Mouse (Mus musculus): ENCODE data around the gene Tsfm. TPM values are rescaled to one million over a fixed set of nuclear protein-coding genes. Genes with fewer than 3 reads are reported as not detected.

Tsfm gene
- polyA plus RNA-seq, 1 experiment from 2014 or later = 43.9 TPM

- Histone ChIP-seq H3K9ac (no peak overlapping the region), H3K4me2 (no peak overlapping the region), H3K27ac (replicated peaks) (no peak overlapping the region), H3K36me3 (replicated peaks) (no peaks in the 10 kb centered on the region), H3K4me1 (replicated peaks) (peaks cover 30% of the 10 kb centered on the region), H3K4me3 (replicated peaks) (no peak overlapping the region), H3K9me3 (replicated peaks) (no peaks in the 10 kb centered on the region), H3K27me3 (peaks cover 19% of the 10 kb centered on the region)
- no peak for ATAC-seq (ENCODE audit: insufficient read depth)
- WGBS (ENCODE audit: insufficient replicate concordance) = 40% methylated on average over 7 of the region's 7 CpGs
Measured at GRCm38 (mm10) chr10:126972988-126973387, 57.7 kb downstream of the Tsfm start.

GRCm38 (mm10) chr10:126972051-126972725 is 58.5 kb downstream of the Tsfm start:
- 41% methylated on average over 13 of the region's 13 CpGs for WGBS (ENCODE audit: insufficient replicate concordance)
- ATAC-seq (ENCODE audit: insufficient read depth) = peak; percentile 70
- H3K4me2 ChIP-seq = no peak overlapping the region; the same call in 1 of the 2 replicates
- peaks cover 24% of the 10 kb centered on the region for H3K4me1 ChIP-seq (replicated peaks)
- no peak overlapping the region for H3K9ac ChIP-seq
- no peaks in the 10 kb centered on the region for H3K36me3 ChIP-seq (replicated peaks)
- H3K4me3 ChIP-seq (replicated peaks) = no peak overlapping the region
- H3K27ac ChIP-seq (replicated peaks) = peak overlapping the region; percentile 45; the same call in 1 of the 2 replicates
- H3K9me3 ChIP-seq (replicated peaks) = no peaks in the 10 kb centered on the region
- H3K27me3 ChIP-seq = peaks cover 19% of the 10 kb centered on the region

GRCm38 (mm10) chr10:126971363-126972050 is 59.1 kb downstream of the Tsfm start:
- H3K4me1 ChIP-seq (replicated peaks) = peaks cover 18% of the 10 kb centered on the region
- no peaks in the 10 kb centered on the region for H3K36me3 ChIP-seq (replicated peaks)
- WGBS (ENCODE audit: insufficient replicate concordance) = 33% methylated on average over 12 of the region's 12 CpGs
- ATAC-seq (ENCODE audit: insufficient read depth) = no peak
- no peak overlapping the region for H3K4me2 ChIP-seq
- no peaks in the 10 kb centered on the region for H3K9me3 ChIP-seq (replicated peaks)
- no peak overlapping the region for H3K4me3 ChIP-seq (replicated peaks)
- H3K9ac ChIP-seq = no peak overlapping the region
- H3K27ac ChIP-seq (replicated peaks) = peak overlapping the region; percentile 63
- peaks cover 13% of the 10 kb centered on the region for H3K27me3 ChIP-seq

GRCm38 (mm10) chr10:126963821-126964220 is 66.8 kb downstream of the Tsfm start:
- H3K9ac ChIP-seq = no peak overlapping the region
- ATAC-seq (ENCODE audit: insufficient read depth) = no peak
- 70% methylated on average over 8 of the region's 8 CpGs for WGBS (ENCODE audit: insufficient replicate concordance)
- no peak overlapping the region for H3K4me2 ChIP-seq
- H3K9me3 ChIP-seq (replicated peaks) = no peaks in the 10 kb centered on the region
- H3K4me3 ChIP-seq (replicated peaks) = no peak overlapping the region
- peaks cover 18% of the 10 kb centered on the region for H3K4me1 ChIP-seq (replicated peaks)
- no peak overlapping the region for H3K27ac ChIP-seq (replicated peaks)
- H3K36me3 ChIP-seq (replicated peaks) = no peaks in the 10 kb centered on the region
- 0 out of 2 replicates have a peak, but pooled peaks cover 10% of the 10 kb centered on the region for H3K27me3 ChIP-seq

GRCm38 (mm10) chr10:126962966-126963330 is 67.7 kb downstream of the Tsfm start:
- Histone ChIP-seq H3K9me3 (replicated peaks) (no peaks in the 10 kb centered on the region), H3K4me3 (replicated peaks) (no peak overlapping the region), H3K9ac (no peak overlapping the region), H3K36me3 (replicated peaks) (no peaks in the 10 kb centered on the region), H3K27ac (replicated peaks) (no peak overlapping the region), H3K27me3 (0 out of 2 replicates have a peak, but pooled peaks cover 10% of the 10 kb centered on the region), H3K4me1 (replicated peaks) (peaks cover 18% of the 10 kb centered on the region), H3K4me2 (no peak overlapping the region)
- no peak for ATAC-seq (ENCODE audit: insufficient read depth)
- WGBS (ENCODE audit: insufficient replicate concordance) = 45% methylated on average over 6 of the region's 6 CpGs

- Histone ChIP-seq H3K4me3 (replicated peaks) (no peak overlapping the region), H3K36me3 (replicated peaks) (no peaks in the 10 kb centered on the region), H3K9me3 (replicated peaks) (no peaks in the 10 kb centered on the region), H3K27me3 (peaks cover 10% of the 10 kb centered on the region; the same call in 1 of the 2 replicates), H3K9ac (no peak overlapping the region), H3K4me1 (replicated peaks) (peaks cover 24% of the 10 kb centered on the region), H3K27ac (replicated peaks) (peak overlapping the region; percentile 41; the same call in 1 of the 2 replicates), H3K4me2 (peak overlapping the region; percentile 18)
- WGBS (ENCODE audit: insufficient replicate concordance) = 30% methylated on average over 15 of the region's 15 CpGs
- 0 out of 2 replicates have a peak, but pooled peaks have one; percentile 3 for ATAC-seq (ENCODE audit: insufficient read depth)
Measured at GRCm38 (mm10) chr10:126962271-126962965, 68.2 kb downstream of the Tsfm start.

- Histone ChIP-seq H3K9me3 (replicated peaks) (no peaks in the 10 kb centered on the region), H3K4me1 (replicated peaks) (peaks cover 27% of the 10 kb centered on the region), H3K4me3 (replicated peaks) (no peak overlapping the region), H3K27me3 (peaks cover 15% of the 10 kb centered on the region; the same call in 1 of the 2 replicates), H3K36me3 (replicated peaks) (no peaks in the 10 kb centered on the region), H3K9ac (no peak overlapping the region), H3K4me2 (no peak overlapping the region), H3K27ac (replicated peaks) (peak overlapping the region; percentile 41; the same call in 1 of the 2 replicates)
- no peak for ATAC-seq (ENCODE audit: insufficient read depth)
- WGBS (ENCODE audit: insufficient replicate concordance) = 59% methylated on average over 10 of the region's 10 CpGs
Measured at GRCm38 (mm10) chr10:126961757-126962156, 68.9 kb downstream of the Tsfm start.

MicroRNAs encoded within 50 kb of the gene (microRNA counts, 519-probe panel; counts per million panel counts)
- microRNA mmu-miR-26a (2,812 counts per million, percentile 56 among the panel's probes with 10 or more counts), microRNA mmu-miR-546 (not detected)

Small RNAs within 50 kb of the gene (microRNA-seq; reads per million reads assigned to microRNA genes)
- gene Mir26a-2 (46.9 reads per million, percentile 46 among the genes with 10 or more reads in this experiment), gene Mir546 (not detected)

Other genes starting within 250 kb of the Tsfm start
- gene Atp23, start 129.5 kb downstream of the Tsfm start, polyA plus RNA-seq (2015; fragmentation: Nextera tagmentation; extraction: Ambion mirVana) = 6.2 and 7.0 TPM in 2 replicates
- 11.3 and 12.9 TPM in 2 replicates for gene Ctdsp2, start 52.1 kb downstream of the Tsfm start, polyA plus RNA-seq (2015; fragmentation: Nextera tagmentation; extraction: Ambion mirVana)
- gene Avil, start 30.1 kb downstream of the Tsfm start, polyA plus RNA-seq (2015; fragmentation: Nextera tagmentation; extraction: Ambion mirVana) = 0.07 and 0.16 TPM in 2 replicates
- 15.6 and 15.7 TPM in 2 replicates for gene Mettl1, start 10.6 kb upstream of the Tsfm start, polyA plus RNA-seq (2015; fragmentation: Nextera tagmentation; extraction: Ambion mirVana)
- 0.06 and 0.14 TPM in 2 replicates for gene Eef1akmt3, start 10.7 kb upstream of the Tsfm start, polyA plus RNA-seq (2015; fragmentation: Nextera tagmentation; extraction: Ambion mirVana)
- not detected in 2 replicates for gene Cyp27b1, start 17.4 kb upstream of the Tsfm start, polyA plus RNA-seq (2015; fragmentation: Nextera tagmentation; extraction: Ambion mirVana)
- 0.03 TPM in 1 of 2 replicates, not detected in the other for gene March9, start 29.3 kb upstream of the Tsfm start, polyA plus RNA-seq (2015; fragmentation: Nextera tagmentation; extraction: Ambion mirVana)
- 338 and 361 TPM in 2 replicates for gene Cdk4, start 32.7 kb upstream of the Tsfm start, polyA plus RNA-seq (2015; fragmentation: Nextera tagmentation; extraction: Ambion mirVana)
- 77.4 and 84.3 TPM in 2 replicates for gene Tspan31, start 39.4 kb upstream of the Tsfm start, polyA plus RNA-seq (2015; fragmentation: Nextera tagmentation; extraction: Ambion mirVana)
- 0.35 and 0.67 TPM in 2 replicates for gene Agap2, start 44.4 kb upstream of the Tsfm start, polyA plus RNA-seq (2015; fragmentation: Nextera tagmentation; extraction: Ambion mirVana)
- gene Os9, start 90.3 kb upstream of the Tsfm start, polyA plus RNA-seq (2015; fragmentation: Nextera tagmentation; extraction: Ambion mirVana) = 54.0 and 58.1 TPM in 2 replicates
- gene B4galnt1, start 134.4 kb upstream of the Tsfm start, polyA plus RNA-seq (2015; fragmentation: Nextera tagmentation; extraction: Ambion mirVana) = 19.3 and 21.0 TPM in 2 replicates
- 2.1 and 3.2 TPM in 2 replicates for gene Slc26a10, start 149.8 kb upstream of the Tsfm start, polyA plus RNA-seq (2015; fragmentation: Nextera tagmentation; extraction: Ambion mirVana)
- gene Arhgef25, start 159.2 kb upstream of the Tsfm start, polyA plus RNA-seq (2015; fragmentation: Nextera tagmentation; extraction: Ambion mirVana) = 5.4 and 5.8 TPM in 2 replicates
- 16.7 and 16.9 TPM in 2 replicates for gene Dtx3, start 164.9 kb upstream of the Tsfm start, polyA plus RNA-seq (2015; fragmentation: Nextera tagmentation; extraction: Ambion mirVana)
- 41.9 and 45.1 TPM in 2 replicates for gene Pip4k2c, start 180.7 kb upstream of the Tsfm start, polyA plus RNA-seq (2015; fragmentation: Nextera tagmentation; extraction: Ambion mirVana)
- 0.06 and 0.21 TPM in 2 replicates for gene Kif5a, start 232.5 kb upstream of the Tsfm start, polyA plus RNA-seq (2015; fragmentation: Nextera tagmentation; extraction: Ambion mirVana)
- gene Dctn2, start 235.5 kb upstream of the Tsfm start, polyA plus RNA-seq (2015; fragmentation: Nextera tagmentation; extraction: Ambion mirVana) = 69.5 and 75.7 TPM in 2 replicates

Measured in liver, embryonic 15.5 days (tissue).